Mouse (Mus musculus) skeletal muscle tissue, adult 2 months (tissue): ENCODE measurements around the gene Pank4.

Experiments used
- DNase-seq: peaks from one replicate; pipeline ENCODE4 v3.0.0-alpha.2; 2012; ENCODE audit warnings: low read depth, low spot score

Pank4 gene

DNA sequence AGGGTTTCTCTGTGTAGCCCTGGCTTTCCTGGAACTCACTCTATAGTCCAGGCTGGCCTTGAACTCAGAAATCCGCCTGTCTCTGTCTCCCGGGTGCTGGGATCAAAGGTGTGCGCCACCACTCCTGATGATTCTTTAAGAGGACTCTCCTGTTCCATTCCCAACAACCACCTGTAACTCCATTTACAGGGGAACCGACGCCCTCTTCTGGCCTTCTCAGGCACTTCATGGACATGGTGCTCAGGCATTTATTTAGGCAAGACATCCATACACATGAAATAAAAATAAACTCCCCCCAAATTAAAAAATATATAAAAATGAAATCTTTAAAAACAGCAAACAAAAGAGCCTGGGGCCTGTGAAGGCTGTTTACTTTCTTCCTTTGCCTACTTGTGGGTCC, 3.2 kb downstream of the Pank4 start:
- no peak for DNase-seq

- no peak for DNase-seq
Observed at GRCm38 (mm10) chr4:154972546-154972945, 8.6 kb downstream of the Pank4 start.

DNA sequence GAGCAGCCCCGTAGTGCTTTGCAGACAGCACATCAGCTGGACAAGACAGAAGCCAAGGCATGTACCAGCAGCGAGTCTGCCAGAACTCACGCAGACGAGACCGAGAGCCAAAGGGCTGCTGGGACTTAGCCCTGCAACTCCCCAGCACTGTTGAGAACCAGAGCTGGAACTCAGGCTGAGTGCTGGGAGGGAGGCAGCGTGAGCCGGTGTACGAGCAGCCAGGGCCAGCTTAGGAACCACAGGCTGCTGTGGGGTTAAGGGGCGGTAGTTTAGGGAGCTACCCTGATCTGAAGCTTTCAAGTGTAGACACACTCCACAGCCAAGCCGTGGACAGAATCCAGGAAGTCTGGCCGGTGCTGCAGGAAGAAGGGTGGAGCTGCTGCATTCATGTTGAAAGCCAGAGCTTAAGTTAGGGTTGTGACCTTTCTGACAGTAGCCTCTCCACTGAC, 10.3 kb downstream of the Pank4 start:
- DNase-seq, result peak; percentile 60

DNA sequence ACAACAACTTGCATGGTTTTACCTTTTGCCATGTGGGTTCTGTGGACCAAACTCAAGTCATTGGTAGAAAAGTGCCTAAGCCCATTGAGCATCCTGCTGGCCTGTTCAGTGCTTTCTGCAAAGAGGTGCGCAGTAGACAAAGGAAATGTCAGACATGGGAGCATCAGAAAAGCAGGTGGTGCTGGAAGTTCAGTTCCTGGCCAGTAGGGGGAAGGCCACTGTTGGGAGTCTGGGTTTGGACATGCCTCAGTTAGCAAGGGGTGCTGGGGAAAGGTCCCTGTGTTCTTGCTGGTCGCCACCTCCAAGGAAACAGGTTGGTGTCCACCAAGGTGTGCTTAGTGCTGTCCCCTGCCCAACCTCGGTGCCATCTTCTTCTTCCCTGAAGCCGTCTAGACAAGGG, 16.2 kb downstream of the Pank4 start:
- no peak for DNase-seq

DNA sequence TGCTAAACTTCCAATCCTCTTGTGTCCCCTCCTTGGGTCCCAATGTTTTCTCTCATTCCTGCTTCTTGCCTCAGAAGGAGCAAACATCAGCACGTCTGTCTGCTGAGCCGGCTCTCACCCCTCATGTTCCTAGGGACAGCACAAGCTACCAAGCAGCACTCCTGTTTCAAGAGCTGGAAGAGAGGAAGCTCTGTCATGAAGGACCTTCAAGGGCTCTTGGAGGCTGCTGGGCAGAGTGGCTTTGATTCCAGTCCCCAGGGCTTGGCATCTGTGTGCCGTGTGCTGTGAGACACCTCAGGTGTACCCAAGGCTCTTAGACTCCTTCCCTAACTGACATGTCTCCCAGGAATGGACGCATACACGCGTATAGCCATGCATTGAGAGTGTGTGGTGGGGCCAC, 17.2 kb downstream of the Pank4 start:
- DNase-seq, result no peak

GRCm38 (mm10) chr4:154981530-154981929, 17.6 kb downstream of the Pank4 start:
- DNase-seq, result no peak

GRCm38 (mm10) chr4:154982247-154983120, 18.6 kb downstream of the Pank4 start:
- DNase-seq, result no peak

GRCm38 (mm10) chr4:154983767-154984166, 19.8 kb downstream of the Pank4 start:
- no peak for DNase-seq

DNA sequence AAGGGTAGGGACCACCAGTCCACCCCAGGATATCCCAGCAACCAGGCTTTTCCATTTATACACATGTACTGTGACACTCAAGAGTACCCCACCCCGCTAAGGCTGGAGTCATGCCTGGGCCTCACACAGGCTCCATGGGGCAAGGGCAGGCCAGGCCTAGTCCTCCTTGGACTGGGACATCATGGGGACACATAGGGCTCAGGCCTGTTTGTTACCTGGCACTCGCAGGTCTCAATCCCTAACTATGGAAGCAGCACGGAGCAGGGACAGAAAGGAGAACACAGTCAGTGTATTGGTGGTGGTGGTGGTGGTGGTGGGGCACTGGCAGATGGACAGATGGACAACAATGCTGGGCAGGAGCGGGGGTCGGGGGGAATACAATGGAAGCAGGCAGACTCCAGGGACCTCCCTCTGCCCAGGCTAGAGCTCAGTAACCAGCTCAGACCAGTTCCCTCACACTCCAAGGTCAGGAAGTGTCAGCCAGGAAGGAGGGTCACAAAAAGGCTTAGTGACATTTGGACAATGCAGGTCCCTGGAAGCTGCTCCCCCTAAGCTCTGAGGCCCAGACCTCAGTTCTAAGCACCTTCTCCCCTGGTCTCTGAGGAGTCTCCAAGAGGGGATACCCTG, 21.3 kb downstream of the Pank4 start:
- no peak for DNase-seq

DNA sequence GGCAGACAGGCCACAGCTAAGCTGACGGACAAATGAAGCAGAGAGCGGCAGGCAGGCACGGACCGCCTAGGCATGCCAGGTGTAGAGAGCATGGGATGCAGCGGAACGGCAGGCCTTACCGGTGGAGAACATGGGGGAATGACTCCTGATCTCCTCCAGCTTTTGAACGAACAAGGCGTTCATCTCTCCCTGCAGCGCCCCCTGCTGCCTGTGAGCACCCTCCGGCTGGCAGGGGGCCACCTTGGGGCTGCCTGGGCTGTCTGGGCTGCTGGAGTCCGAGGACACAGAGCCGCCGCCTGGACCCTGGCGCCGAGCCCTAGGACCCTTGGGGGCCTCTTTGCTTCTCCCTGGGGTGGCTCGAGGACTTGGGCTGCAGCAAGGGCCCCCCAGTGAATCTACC, 22.2 kb downstream of the Pank4 start:
- DNase-seq, result peak; percentile 55

DNA sequence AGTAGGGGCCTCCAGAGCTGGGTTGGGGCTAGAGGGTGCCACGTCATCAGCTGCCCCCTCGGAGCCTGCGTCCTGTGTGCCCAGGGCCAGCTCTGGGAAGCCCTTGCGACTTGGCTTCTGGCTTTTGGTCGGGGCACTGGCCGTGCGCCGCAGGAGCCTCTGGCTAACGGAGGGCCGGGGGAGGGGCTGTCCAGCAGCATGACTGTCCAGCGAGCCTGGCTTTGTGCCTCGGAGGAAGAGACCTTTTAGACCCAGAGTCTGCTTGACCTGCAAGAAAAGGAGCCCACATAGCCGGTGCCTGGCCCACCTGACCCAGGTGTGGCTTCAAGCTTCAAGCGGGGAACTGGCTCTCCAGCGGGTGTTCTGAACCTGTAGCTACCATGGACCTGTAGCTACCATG, 22.8 kb downstream of the Pank4 start:
- DNase-seq, result no peak

GRCm38 (mm10) chr4:154994876-154995275, 31.0 kb downstream of the Pank4 start:
- no peak for DNase-seq

GRCm38 (mm10) chr4:154996572-154997154, 32.7 kb downstream of the Pank4 start:
- peak; percentile 30 for DNase-seq

DNA sequence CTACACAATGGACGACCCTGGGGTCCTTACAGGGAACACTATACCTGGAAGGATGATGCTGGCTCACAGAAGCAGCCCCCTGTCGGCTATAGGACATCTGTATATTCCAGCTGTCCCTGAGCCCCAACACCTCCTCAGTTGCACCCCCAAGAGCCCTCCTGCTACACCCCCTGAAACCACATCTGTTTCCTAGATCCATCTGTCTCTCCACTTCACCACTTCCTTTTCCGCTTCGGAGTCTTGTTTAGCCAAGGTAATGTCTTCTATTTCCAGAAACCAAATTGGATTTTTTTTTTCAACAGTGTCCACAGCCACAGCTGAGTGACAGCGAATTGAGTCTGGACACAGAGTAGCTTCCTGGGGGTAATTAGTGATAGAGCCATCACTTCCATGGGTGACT, 35.5 kb downstream of the Pank4 start:
- no peak for DNase-seq

GRCm38 (mm10) chr4:155005278-155005677, 41.4 kb downstream of the Pank4 start:
- no peak for DNase-seq

GRCm38 (mm10) chr4:155006296-155006695, 42.4 kb downstream of the Pank4 start:
- DNase-seq, result no peak

DNA sequence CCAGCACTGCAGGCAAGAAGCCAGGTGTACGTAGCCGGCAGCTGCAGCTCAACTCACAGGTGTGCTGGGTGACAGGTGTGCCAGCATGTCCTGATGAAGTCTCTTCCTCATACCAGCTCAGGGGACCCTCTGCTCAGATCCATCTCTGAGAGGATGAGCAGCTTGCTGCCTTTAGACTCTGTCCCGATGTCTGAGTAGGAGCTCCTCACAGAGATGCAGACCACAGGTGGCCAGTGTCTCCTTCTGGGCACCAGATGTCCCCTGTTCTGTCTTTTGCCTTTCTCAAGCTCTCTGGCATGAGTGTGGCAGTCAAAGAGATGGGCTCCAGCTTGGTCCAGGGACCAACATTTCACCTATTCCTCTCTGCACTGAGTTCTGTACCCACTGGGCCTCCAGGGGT, 43.7 kb downstream of the Pank4 start:
- no peak for DNase-seq

- no peak for DNase-seq
Observed at GRCm38 (mm10) chr4:155008075-155008474, 44.2 kb downstream of the Pank4 start.

- no peak for DNase-seq
Observed at GRCm38 (mm10) chr4:155009216-155009615, 45.3 kb downstream of the Pank4 start.

GRCm38 (mm10) chr4:155010870-155011269, 46.9 kb downstream of the Pank4 start:
- peak; percentile 14 for DNase-seq

DNA sequence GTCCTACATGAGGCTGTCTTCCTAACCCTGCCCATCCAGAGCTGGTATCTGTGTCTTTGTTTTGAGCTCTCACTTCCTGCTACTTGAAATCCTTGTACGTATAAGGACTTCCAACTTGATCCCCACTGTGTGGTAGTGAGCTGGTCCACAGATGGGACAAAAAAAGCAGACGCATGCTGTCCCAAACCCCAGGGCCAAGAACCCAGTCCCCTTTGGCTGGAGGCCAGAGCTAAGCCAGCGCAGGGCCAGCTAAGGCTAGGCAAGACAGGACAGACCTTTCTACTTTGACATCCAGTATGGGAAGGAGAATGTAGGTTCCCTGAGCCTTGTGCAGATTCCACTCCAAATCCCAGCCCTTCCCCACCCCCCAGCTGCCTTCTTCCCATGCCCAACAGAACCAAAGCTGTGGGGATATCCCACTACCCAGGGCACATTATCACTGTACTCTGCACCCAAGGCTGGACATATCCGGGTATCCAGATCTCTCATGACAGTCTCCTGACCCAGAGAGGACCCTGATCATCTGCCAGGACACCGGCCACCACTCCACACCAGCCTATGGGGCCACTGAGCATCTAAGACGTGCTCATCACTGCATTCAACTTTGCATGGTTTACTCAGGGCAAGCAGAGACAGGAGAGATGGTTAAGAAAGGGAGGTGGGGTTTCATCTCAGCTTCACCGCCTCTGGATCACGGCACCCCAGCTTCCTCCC, 47.5 kb downstream of the Pank4 start:
- no peak for DNase-seq

- DNase-seq, result no peak
Observed at GRCm38 (mm10) chr4:155012115-155012514, 48.2 kb downstream of the Pank4 start.
